Mouse (Mus musculus) heart, postnatal 4 days (tissue): ENCODE measurements around the gene Cobl. TPM values are rescaled to one million over a fixed set of nuclear protein-coding genes. Genes with fewer than 3 reads are reported as not detected.

Experiments used
- DNase-seq: peaks from one replicate; pipeline ENCODE4 v3.0.0; 2021
- total RNA-seq, 2 experiments: library from RNA; stranded (reverse); gene quantifications; 2 replicates each; pipeline ENCODE4 v1.2.3; 2021

Gene Cobl
- total RNA-seq, 2 experiments from 2014 or later: 48.6 to 50.2 TPM

GRCm38 (mm10) chr11:12444215-12444614 is 20.5 kb downstream of the Cobl start:
- DNase-seq: no peak

- no peak for DNase-seq
Observed at GRCm38 (mm10) chr11:12443614-12444013, 21.1 kb downstream of the Cobl start.

DNA sequence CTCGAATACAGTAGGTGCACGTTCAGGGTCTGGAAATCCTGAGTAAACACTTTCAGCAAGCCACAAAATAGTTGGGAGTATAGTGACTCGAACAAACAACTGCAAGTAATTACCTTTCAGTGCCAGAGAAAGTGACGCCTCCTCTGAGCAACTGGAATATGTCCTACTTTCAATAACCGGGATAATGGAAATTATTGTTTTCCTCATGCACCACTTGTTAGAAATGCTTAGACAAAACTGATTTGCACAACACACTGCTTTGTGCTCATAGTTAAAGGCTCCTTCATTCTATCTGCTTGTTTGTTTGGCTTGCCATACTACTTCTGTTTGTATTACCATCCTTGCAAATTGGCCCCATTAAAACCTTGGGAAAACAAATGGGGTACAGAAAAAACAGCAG is 21.6 kb downstream of the Cobl start:
- DNase-seq: no peak

GRCm38 (mm10) chr11:12442283-12442682 is 22.5 kb downstream of the Cobl start:
- no peak for DNase-seq

DNA sequence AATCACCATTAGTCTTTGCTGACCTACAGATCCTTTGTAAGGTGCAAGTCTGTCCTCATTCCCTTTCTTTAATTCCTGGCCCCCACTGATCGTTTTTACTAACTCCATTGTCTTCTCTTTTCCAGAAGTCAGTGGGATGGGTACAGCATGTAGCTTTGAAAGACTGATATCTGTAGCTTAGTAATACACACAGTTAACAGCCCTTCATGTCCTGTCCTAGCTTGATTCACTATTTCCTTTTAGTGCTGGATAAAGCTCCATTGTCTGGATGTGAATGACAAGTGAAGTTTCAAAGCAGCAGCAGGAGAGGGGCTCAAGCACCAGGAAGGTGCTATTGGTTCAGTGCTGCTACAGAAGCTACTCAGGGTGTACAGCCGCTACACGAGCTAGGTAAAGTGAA is 28.9 kb downstream of the Cobl start:
- DNase-seq: no peak

DNA sequence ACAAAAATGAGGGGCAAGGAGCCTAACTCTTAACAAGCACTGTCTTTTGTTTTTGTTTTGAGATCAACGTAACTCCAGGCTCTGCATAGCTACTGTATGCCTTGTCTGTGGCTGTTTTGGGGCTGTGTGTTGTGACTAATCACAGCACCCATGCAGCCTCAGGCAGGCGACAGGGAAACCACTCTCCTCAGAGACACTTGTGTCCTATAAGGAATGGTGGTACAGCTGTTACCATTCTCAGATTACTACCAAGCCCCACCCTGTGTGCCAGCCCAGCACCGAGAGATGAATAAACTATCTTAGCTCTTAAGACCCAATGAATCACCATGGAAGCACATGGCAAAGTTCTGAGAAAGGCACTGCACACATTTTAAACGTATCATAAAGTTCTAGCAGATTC is 29.7 kb downstream of the Cobl start:
- no peak for DNase-seq

DNA sequence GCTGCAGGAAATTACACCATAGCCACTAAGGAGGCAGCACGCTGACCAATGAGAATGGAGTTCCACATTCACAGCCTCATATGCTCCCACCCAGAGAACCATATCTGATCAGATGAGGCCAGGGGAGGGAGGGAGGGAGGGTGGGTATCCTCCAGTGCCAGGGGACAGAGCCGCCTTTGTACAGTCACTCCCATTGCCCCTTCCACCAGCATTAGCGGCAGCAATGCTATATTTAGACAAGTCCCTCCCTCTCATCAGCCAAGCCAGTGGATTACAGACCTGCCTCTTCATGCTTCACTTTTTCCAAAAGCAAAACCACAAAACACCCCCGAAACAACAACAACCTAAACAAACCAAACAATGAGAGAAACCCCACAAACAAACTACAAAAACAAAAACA is 30.2 kb downstream of the Cobl start:
- DNase-seq: peak; percentile 17

GRCm38 (mm10) chr11:12431911-12432310 is 32.8 kb downstream of the Cobl start:
- no peak for DNase-seq

DNA sequence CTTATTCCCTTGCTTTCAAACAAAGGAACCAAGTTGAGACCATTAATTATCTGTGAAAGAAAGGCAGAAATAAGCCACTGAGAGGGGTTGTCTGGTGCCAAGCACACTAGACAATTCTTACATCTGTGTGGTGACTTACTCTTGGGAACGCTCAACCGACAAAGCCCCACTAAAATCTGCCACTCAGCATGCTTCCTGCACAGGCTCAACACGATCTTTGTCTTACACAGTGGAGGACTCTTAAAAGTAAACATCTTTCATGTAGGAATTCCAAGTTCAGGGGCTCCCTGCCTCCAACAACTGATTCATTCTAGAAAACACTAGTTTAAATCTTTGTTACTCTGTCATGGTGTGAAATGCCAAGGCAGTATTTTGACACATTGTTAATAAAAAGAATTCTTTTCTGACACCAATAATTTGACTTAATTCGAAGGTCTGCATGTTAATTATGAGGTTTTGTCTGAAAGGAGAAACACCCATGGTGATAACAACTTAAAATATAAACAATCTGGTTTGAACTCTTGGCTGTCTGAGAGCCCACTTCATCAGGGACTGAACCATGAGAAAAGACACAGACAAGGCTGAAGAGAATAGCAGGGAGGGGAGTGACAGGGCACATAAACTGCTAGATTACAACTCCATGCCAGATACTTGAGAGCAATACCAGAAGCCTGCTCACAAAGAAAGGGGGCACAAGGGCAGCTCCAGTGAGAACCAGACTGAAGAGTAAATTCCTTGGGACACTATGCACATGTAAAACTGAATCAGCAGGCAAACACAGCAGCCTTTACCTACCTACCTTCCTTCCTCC is 34.3 kb downstream of the Cobl start:
- no peak for DNase-seq

DNA sequence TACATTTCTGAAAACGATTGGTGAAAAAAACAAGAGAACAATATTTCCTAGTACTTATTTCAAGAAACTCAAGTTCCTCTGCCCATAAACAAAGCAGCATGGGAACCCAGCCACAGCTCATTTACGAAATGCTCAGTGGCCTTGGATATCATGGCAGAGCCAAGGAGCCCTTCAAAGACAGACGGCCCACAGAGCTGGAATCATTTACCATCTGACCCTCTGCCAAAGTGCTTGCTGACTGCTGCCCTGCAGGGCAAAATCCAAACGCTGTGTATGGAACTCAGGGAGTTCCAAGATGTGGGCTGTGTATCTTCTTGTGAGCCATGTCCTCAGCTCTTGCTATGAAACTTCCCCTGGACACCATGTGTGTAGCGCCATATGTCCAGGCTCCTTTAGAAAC is 38.0 kb downstream of the Cobl start:
- no peak for DNase-seq

DNA sequence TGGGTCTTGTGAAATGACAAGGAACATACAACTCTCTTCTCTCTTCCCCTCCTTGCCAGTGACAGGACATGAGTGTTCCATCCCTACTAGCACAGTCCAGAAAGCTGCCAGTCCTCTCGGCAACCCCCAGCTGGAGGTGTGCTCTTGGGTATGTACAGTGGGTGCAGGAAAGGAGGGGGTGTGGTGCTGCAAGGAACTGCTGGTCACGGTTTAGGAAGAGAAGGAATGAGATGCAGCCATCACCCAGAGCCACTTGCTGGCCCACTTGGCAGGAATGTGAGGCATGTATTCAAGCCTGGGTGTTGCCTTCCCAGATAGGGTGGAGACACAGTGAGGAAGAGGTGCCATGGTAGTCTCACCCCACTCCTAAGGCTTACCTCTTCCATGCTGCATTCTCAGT is 40.6 kb downstream of the Cobl start:
- DNase-seq: no peak

DNA sequence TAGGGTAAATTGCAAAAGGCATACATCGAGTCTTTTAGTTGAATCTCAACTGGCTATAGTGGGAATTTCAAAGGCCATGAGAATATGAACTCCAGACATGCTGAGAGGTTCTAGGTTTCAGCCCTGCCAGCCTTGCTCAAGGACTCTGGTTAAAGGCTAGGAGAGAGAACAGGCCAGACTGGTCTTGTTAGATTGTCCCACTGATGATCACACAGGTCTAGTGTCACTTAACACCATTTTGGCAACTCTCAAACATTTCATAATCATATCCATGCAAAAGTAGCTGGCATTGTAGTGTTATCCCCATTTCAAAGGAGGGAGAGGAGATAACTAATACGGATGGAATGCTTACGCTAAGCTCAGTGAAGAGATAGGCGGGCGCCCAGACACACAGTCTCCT is 43.6 kb downstream of the Cobl start:
- DNase-seq: no peak

DNA sequence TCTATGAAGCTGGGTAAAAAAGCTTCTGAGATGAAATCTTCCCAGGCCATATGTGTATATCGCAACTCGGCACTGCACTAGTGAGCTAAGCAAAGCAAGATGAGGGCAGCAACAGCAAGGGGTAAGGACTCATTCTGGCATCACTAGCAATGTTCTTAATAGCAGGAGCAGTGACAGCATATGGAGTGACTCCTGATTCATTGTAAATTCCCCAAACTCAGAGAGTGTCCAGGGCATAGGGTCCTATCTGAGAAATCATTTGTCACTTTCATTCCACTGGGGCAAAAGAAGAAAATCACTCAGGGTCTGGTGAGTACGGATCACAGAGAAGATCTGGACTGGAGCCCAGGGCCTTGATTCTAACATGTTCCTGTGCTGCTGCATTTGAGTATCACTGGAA is 44.6 kb downstream of the Cobl start:
- no peak for DNase-seq

- peak; percentile 50 for DNase-seq
Observed at GRCm38 (mm10) chr11:12416899-12417298, 47.9 kb downstream of the Cobl start.

DNA sequence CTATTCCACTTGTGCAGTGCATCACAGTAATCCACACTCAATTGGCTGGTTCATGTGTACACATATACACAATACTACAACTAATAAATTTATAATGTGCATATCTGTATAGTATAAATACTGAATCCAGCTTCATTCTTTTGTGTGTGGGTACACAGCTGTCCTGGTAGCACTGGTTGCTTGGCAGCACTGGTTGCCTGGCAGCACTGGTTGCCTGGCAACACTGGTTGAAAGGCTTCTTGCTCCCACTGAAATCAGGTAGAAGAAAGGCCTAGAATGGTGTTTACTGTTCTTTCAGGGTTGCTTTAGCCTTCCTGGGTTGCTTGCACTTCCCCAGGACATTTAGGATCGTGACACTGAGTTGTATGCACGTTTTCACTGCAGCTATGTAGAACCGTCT is 49.4 kb downstream of the Cobl start:
- DNase-seq: no peak

GRCm38 (mm10) chr11:12411950-12412349 is 52.8 kb downstream of the Cobl start:
- DNase-seq: no peak

- DNase-seq: no peak
Observed at GRCm38 (mm10) chr11:12411075-12411807, 53.5 kb downstream of the Cobl start.

- DNase-seq: peak; percentile 14
Observed at GRCm38 (mm10) chr11:12409463-12409862, 55.3 kb downstream of the Cobl start.

- DNase-seq: no peak
Observed at GRCm38 (mm10) chr11:12407834-12408233, 56.9 kb downstream of the Cobl start.

GRCm38 (mm10) chr11:12399903-12400302 is 64.9 kb downstream of the Cobl start:
- no peak for DNase-seq

GRCm38 (mm10) chr11:12396196-12396595 is 68.6 kb downstream of the Cobl start:
- no peak for DNase-seq

DNA sequence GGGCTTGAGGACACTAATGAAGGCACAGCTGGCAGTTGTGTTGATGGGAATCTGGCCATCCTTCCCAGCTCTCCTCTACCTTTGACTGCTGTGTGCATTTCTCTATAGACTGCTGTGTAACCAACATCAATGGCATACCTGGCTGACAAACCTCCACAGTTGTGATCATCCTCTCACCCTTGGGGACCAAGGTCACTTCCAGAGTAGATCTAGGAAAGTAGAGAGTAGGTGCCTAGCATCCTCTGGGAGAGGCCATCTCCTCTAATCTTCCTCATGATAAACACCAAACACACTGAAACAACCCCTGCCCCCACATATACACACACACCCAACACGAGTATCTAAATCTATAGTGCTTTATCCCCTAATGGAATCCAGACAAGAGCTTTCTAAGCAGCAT is 70.1 kb downstream of the Cobl start:
- no peak for DNase-seq

- DNase-seq: peak; percentile 54
Observed at GRCm38 (mm10) chr11:12394151-12394550, 70.6 kb downstream of the Cobl start.

DNA sequence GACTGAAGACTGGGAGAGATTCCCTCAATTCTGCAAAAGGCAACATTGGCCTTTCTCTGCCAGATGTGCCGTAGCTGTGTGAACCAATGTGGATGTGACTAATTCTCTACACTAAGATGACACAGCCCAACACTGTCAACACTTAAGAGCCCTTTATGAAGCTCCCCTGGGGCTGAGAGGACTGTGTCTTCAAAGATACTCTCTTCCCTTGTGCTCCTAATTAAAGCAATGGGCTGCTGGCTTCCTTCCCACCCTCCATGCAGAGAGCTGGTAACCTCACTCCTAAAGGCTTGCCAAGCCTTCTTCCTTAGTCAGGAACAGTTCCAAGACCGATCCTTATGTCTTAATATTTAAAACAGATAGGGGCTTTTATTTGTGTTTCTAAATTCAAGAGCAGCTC is 79.9 kb downstream of the Cobl start:
- peak; percentile 60 for DNase-seq
